ENCODE assay signal across 9 mouse cellular contexts in the genomic region with DNA sequence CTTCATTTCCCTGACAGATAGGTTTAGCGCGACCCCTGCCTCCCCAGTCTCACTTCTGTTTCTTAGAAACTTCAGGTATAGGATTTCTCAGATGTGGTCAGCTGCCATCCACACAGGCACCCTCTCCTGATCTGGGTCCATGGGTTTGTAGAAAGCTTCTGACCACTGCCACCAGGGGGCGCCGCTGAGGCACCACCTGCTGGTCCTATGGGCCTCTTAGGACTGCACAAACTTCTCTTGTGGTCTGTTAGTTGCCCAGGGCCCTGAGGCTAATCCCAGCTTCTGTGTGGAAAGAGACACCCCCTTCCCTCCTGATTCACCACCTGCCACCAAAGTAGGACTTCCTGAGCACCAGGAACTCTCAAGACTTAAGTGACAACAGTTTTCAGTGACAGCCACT. TPM values are rescaled to one million over a fixed set of nuclear protein-coding genes. Genes with fewer than 3 reads are reported as not detected.
A peak's percentile ranks its signal among the peaks of the same experiment; 100 is the strongest.
DNase-seq lines count a peak whose midpoint lies in the region; ATAC-seq and TF ChIP-seq lines count a peak whose summit lies in the region.
"Had no signal": no experiment of that assay in that cellular context is flagged by ENCODE, and none has a peak within 500 bp of the region (broad histone marks: within the 10 kb centered on the region; RNA-seq: fewer than 3 reads in every experiment).

No protein-coding gene starts in this region.

- TF ChIP-seq CTCF in E14TG2a.4 (conservative IDR thresholded peaks at IDR 0.05; ENCODE audit: low read length), result peak; percentile 82

- H3K27me3 ChIP-seq in E14TG2a.4 (ENCODE audit: insufficient read depth, low read length), result no peaks in the 10 kb centered on the region
- H3K27me3 ChIP-seq in forebrain, embryonic 14.5 days (replicated peaks; ENCODE audit: control insufficient read depth, insufficient read depth, low read length), result no peaks in the 10 kb centered on the region
- H3K27me3 ChIP-seq in midbrain, embryonic 14.5 days (ENCODE audit: control insufficient read depth, insufficient read depth, low read length), result no peaks in the 10 kb centered on the region
- H3K27me3 ChIP-seq: megakaryocyte, embryonic 14.5 days had no signal

- no peak overlapping the region for H3K27ac ChIP-seq in forebrain, embryonic 14.5 days (ENCODE audit: low read depth, low read length)
- H3K27ac ChIP-seq in midbrain, embryonic 14.5 days (replicated peaks; ENCODE audit: low read depth, low read length), result no peak overlapping the region

- no peaks in the 10 kb centered on the region for H3K4me1 ChIP-seq in E14TG2a.4 (replicated peaks; ENCODE audit: low read depth, low read length)
- H3K4me1 ChIP-seq in forebrain, embryonic 14.5 days (ENCODE audit: control insufficient read depth, insufficient read depth, low read length), result no peaks in the 10 kb centered on the region
- H3K4me1 ChIP-seq in midbrain, embryonic 14.5 days (ENCODE audit: control insufficient read depth, insufficient read depth, low read length), result no peaks in the 10 kb centered on the region
- H3K4me1 ChIP-seq: megakaryocyte, embryonic 14.5 days had no signal

- 63% methylated on average over 4 of the region's 4 CpGs for WGBS in forebrain, embryonic 14.5 days
- 60% methylated on average over 4 of the region's 4 CpGs for WGBS in midbrain, embryonic 14.5 days

- H3K36me3 ChIP-seq in E14TG2a.4 (ENCODE audit: insufficient read depth, low read length), result peaks cover 40% of the 10 kb centered on the region
- H3K36me3 ChIP-seq in forebrain, embryonic 14.5 days (ENCODE audit: control insufficient read depth, insufficient read depth, low read length), result peaks cover 37% of the 10 kb centered on the region
- peaks cover 45% of the 10 kb centered on the region for H3K36me3 ChIP-seq in midbrain, embryonic 14.5 days (ENCODE audit: control insufficient read depth, insufficient read depth, low read length)

- H3K9me3 ChIP-seq in E14TG2a.4 (ENCODE audit: low read length), result peaks cover 37% of the 10 kb centered on the region
- peaks cover 30% of the 10 kb centered on the region for H3K9me3 ChIP-seq in forebrain, embryonic 14.5 days (replicated peaks; ENCODE audit: control insufficient read depth, low read length)
- H3K9me3 ChIP-seq in midbrain, embryonic 14.5 days (ENCODE audit: control insufficient read depth, low read length), result peaks cover 40% of the 10 kb centered on the region

- no peak overlapping the region for H3K4me3 ChIP-seq in E14TG2a.4 (replicated peaks; ENCODE audit: low read length)
- no peak overlapping the region for H3K4me3 ChIP-seq in forebrain, embryonic 14.5 days (ENCODE audit: low read depth, low read length)
- H3K4me3 ChIP-seq in midbrain, embryonic 14.5 days (replicated peaks; ENCODE audit: low read depth, low read length), result no peak overlapping the region
- H3K4me3 ChIP-seq: megakaryocyte, embryonic 14.5 days had no signal

- DNase-seq in embryo, embryonic 9.5 days (ENCODE audit: extremely low spot score), result peak; percentile 24
- no peak for DNase-seq in embryo, embryonic 11 days
- DNase-seq in induced T-regulatory cell, adult 2 months (ENCODE audit: low read depth), result peak; percentile 56
- no peak for DNase-seq in forebrain, embryonic 14.5 days (ENCODE audit: low spot score)
- no peak for DNase-seq in midbrain, embryonic 14.5 days
- no peak for DNase-seq in cerebellum, adult 9-10 months

- H3K9ac ChIP-seq in forebrain, embryonic 14.5 days (ENCODE audit: low read length), result no peak overlapping the region
- H3K9ac ChIP-seq in midbrain, embryonic 14.5 days (replicated peaks; ENCODE audit: low read length), result no peak overlapping the region

- no peak overlapping the region for H3K4me2 ChIP-seq in forebrain, embryonic 14.5 days (ENCODE audit: low read length)
- H3K4me2 ChIP-seq in midbrain, embryonic 14.5 days (ENCODE audit: low read length), result no peak overlapping the region

- 0 out of 2 replicates have a peak, but pooled peaks have one; percentile 48 for ATAC-seq in monocyte, adult 5-6 weeks (replicated peaks; ENCODE audit: insufficient number of reproducible peaks, low FRiP score, low TSS enrichment, poor library complexity, severe bottlenecking)
- no peak for ATAC-seq in forebrain, embryonic 14.5 days
- no peak for ATAC-seq in midbrain, embryonic 14.5 days (ENCODE audit: low FRiP score, low TSS enrichment)

RNA-seq across cellular contexts. Expression of gene Zscan20, which starts 30.7 kb away (rescaled TPM):
- total RNA-seq in monocyte, adult 5-6 weeks (2017), result 3.0 to 8.9 TPM (median 3.5 TPM) in 3 replicates
- 3.3 and 4.2 TPM in 2 replicates for polyA plus RNA-seq in forebrain, embryonic 14.5 days (2014; fragmentation: Nextera tagmentation; extraction: Ambion mirVana)
- polyA plus RNA-seq in midbrain, embryonic 14.5 days (2014; fragmentation: Nextera tagmentation; extraction: Ambion mirVana), result 3.2 and 3.7 TPM in 2 replicates

RNA-seq across cellular contexts. Expression of gene Tlr12, which starts 39.2 kb away (rescaled TPM):
- total RNA-seq in monocyte, adult 5-6 weeks (2017), result 0.48 to 2.4 TPM (median 0.64 TPM) in 3 replicates
- polyA plus RNA-seq in forebrain, embryonic 14.5 days (2014; fragmentation: Nextera tagmentation; extraction: Ambion mirVana), result 0.83 and 0.91 TPM in 2 replicates
- polyA plus RNA-seq in midbrain, embryonic 14.5 days (2014; fragmentation: Nextera tagmentation; extraction: Ambion mirVana), result 0.61 and 1.2 TPM in 2 replicates

Comparison
In these comparisons a context has a peak if more than half of its experiments do, and no peak if none do; other contexts are left out.
1. DNase-seq: peak in embryo, embryonic 9.5 days (single experiment) and induced T-regulatory cell, adult 2 months (single experiment); none in embryo, embryonic 11 days (single experiment), forebrain, embryonic 14.5 days (single experiment), midbrain, embryonic 14.5 days (single experiment) and cerebellum, adult 9-10 months (single experiment).